Mouse (Mus musculus) intestine, embryonic 15.5 days (tissue): ENCODE results near the gene Slc19a2. TPM values are rescaled to one million over a fixed set of nuclear protein-coding genes. Genes with fewer than 3 reads are reported as not detected.

Source experiments
- ATAC-seq: fragments of 200-750 bp; cut with Nextera tagmentation; 2 replicates; pipeline ENCODE4 v1.8.0; 2017; ENCODE audit warnings: moderate TSS enrichment, moderate library complexity
- H3K27ac ChIP-seq: fragments of 300-500 bp; sonication (generic); 2 replicates; pipeline ENCODE4 v1.5.1; 2015; ENCODE audit warnings: mild to moderate bottlenecking, inconsistent platforms
- H3K27me3 ChIP-seq: fragments of 300-500 bp; sonication (generic); replicated peaks from 2 replicates; pipeline ENCODE4 v1.6.1; 2015; ENCODE audit warnings: inconsistent platforms
- H3K36me3 ChIP-seq: fragments of 300-500 bp; sonication (generic); 2 replicates; pipeline ENCODE4 v1.6.1; 2015; ENCODE audit warnings: inconsistent platforms
- H3K4me1 ChIP-seq: fragments of 300-500 bp; sonication (generic); replicated peaks from 2 replicates; pipeline ENCODE4 v1.6.1; 2015; ENCODE audit warnings: inconsistent platforms
- H3K4me2 ChIP-seq: fragments of 300-500 bp; sonication (generic); replicated peaks from 2 replicates; pipeline ENCODE4 v1.6.1; 2015; ENCODE audit warnings: mild to moderate bottlenecking, inconsistent platforms
- H3K4me3 ChIP-seq: fragments of 300-500 bp; sonication (generic); replicated peaks from 2 replicates; pipeline ENCODE4 v1.5.1; 2015; ENCODE audit warnings: inconsistent platforms
- H3K9ac ChIP-seq: fragments of 300-500 bp; sonication (generic); 2 replicates; pipeline ENCODE4 v1.6.1; 2015; ENCODE audit warnings: inconsistent platforms
- H3K9me3 ChIP-seq: fragments of 300-500 bp; sonication (generic); 2 replicates; pipeline ENCODE4 v1.6.1; 2016; ENCODE audit warnings: inconsistent platforms
- WGBS: fragments of 180-500 bp; shearing (Covaris S2); methylation state at CpG from one replicate; pipeline ENCODE4 v1.1.7; 2015; 5-methylcytosine and 5-hydroxymethylcytosine counted together
- polyA plus RNA-seq: library from polyadenylated mRNA; unstranded; fragments of >200 nt; fragmentation: Nextera tagmentation; extraction: Ambion mirVana; gene quantifications from 2 replicates; pipeline ENCODE4 v1.2.1, GENCODE M21; 2015

The Slc19a2 gene
- polyA plus RNA-seq, 1 experiment from 2014 or later: 14.2 TPM

GRCm38 (mm10) chr1:164301949-164302348 lies 53.1 kb downstream of the Slc19a2 start:
- Histone ChIP-seq H3K4me3 (no peak overlapping the region), H3K4me2 (no peak overlapping the region), H3K27me3 (no peaks in the 10 kb centered on the region), H3K27ac (no peak overlapping the region), H3K9me3 (no peaks in the 10 kb centered on the region), H3K36me3 (peaks cover 15% of the 10 kb centered on the region), H3K9ac (no peak overlapping the region), H3K4me1 (0 out of 2 replicates have a peak, but pooled peaks cover 5% of the 10 kb centered on the region)
- ATAC-seq: no peak
- WGBS: 85% methylated on average over 4 of the region's 4 CpGs

GRCm38 (mm10) chr1:164303821-164304220 lies 55.0 kb downstream of the Slc19a2 start, which contains the start of gene Nme7:
TSS of gene Nme7 (plus strand) at chr1:164304121.
- Histone ChIP-seq H3K27ac (no peak within 1 kb of the TSS), H3K4me3 (no peak within 1 kb of the TSS), H3K9me3 (no peaks in the 10 kb centered on the region), H3K4me2 (no peak within 1 kb of the TSS), H3K9ac (no peak within 1 kb of the TSS), H3K4me1 (0 out of 2 replicates have a peak, but pooled peaks cover 10% of the 10 kb centered on the region), H3K36me3 (peaks cover 9% of the 10 kb centered on the region), H3K27me3 (no peaks in the 10 kb centered on the region)
- no peak for ATAC-seq
- 89% methylated on average over 5 of the region's 5 CpGs for WGBS

- Histone ChIP-seq H3K9ac (peak within 1 kb of the TSS; percentile 67), H3K9me3 (no peaks in the 10 kb centered on the region), H3K27me3 (no peaks in the 10 kb centered on the region), H3K36me3 (0 out of 2 replicates have a peak, but pooled peaks cover 2% of the 10 kb centered on the region), H3K4me1 (0 out of 2 replicates have a peak, but pooled peaks cover 10% of the 10 kb centered on the region), H3K4me2 (peak within 1 kb of the TSS; percentile 61), H3K4me3 (peak within 1 kb of the TSS; percentile 83), H3K27ac (peak within 1 kb of the TSS; percentile 77)
- under 1% methylated on average over 35 of the region's 35 CpGs for WGBS
- peak; percentile 99 for ATAC-seq
Measured at GRCm38 (mm10) chr1:164307124-164307751, 58.4 kb downstream of the Slc19a2 start, which contains the start of gene Blzf1. TSS of gene Blzf1 (minus strand) at chr1:164307489.

GRCm38 (mm10) chr1:164307922-164308321 lies 59.1 kb downstream of the Slc19a2 start:
- Histone ChIP-seq H3K27ac (no peak overlapping the region), H3K4me3 (peak overlapping the region; percentile 83), H3K9me3 (no peaks in the 10 kb centered on the region), H3K36me3 (0 out of 2 replicates have a peak, but pooled peaks cover 2% of the 10 kb centered on the region), H3K27me3 (no peaks in the 10 kb centered on the region), H3K4me2 (peak overlapping the region; percentile 61), H3K4me1 (0 out of 2 replicates have a peak, but pooled peaks cover 10% of the 10 kb centered on the region), H3K9ac (peak overlapping the region; percentile 8; the same call in 1 of the 2 replicates)
- 8% methylated on average over 10 of the region's 10 CpGs for WGBS
- peak; percentile 36 for ATAC-seq

GRCm38 (mm10) chr1:164314085-164314484 lies 65.2 kb downstream of the Slc19a2 start:
- Histone ChIP-seq H3K4me1 (peaks cover 8% of the 10 kb centered on the region), H3K4me3 (no peak overlapping the region), H3K9me3 (no peaks in the 10 kb centered on the region), H3K27me3 (no peaks in the 10 kb centered on the region), H3K4me2 (no peak overlapping the region), H3K27ac (no peak overlapping the region), H3K36me3 (no peaks in the 10 kb centered on the region), H3K9ac (no peak overlapping the region)
- no peak for ATAC-seq
- 93% methylated on average over 5 of the region's 5 CpGs for WGBS

Other genes with a start within 250 kb of the Slc19a2 start
- gene Sele, start 200.8 kb upstream of the Slc19a2 start, polyA plus RNA-seq: 0.13 and 0.16 TPM in 2 replicates
- 0.88 and 0.96 TPM in 2 replicates for gene Sell, start 187.1 kb upstream of the Slc19a2 start, polyA plus RNA-seq
- 0.16 and 0.73 TPM in 2 replicates for gene Selp, start 133.8 kb upstream of the Slc19a2 start, polyA plus RNA-seq
- 0.43 and 0.44 TPM in 2 replicates for gene F5, start 97.2 kb upstream of the Slc19a2 start, polyA plus RNA-seq
- gene Ccdc181, start 26.5 kb downstream of the Slc19a2 start, polyA plus RNA-seq: 8.0 and 8.1 TPM in 2 replicates
- 35.0 and 35.2 TPM in 2 replicates for gene Nme7, start 55.1 kb downstream of the Slc19a2 start, polyA plus RNA-seq
- gene Blzf1, start 58.4 kb downstream of the Slc19a2 start, polyA plus RNA-seq: 23.6 and 25.7 TPM in 2 replicates
- 203 TPM in 2 replicates for gene Atp1b1, start 209.3 kb downstream of the Slc19a2 start, polyA plus RNA-seq